Mouse (Mus musculus): ENCODE measurements around the gene Shb. TPM values are rescaled to one million over a fixed set of nuclear protein-coding genes. Genes with fewer than 3 reads are reported as not detected.

Shb gene
- 1.4 TPM for polyA plus RNA-seq (2017; shearing (Covaris generic))

DNA sequence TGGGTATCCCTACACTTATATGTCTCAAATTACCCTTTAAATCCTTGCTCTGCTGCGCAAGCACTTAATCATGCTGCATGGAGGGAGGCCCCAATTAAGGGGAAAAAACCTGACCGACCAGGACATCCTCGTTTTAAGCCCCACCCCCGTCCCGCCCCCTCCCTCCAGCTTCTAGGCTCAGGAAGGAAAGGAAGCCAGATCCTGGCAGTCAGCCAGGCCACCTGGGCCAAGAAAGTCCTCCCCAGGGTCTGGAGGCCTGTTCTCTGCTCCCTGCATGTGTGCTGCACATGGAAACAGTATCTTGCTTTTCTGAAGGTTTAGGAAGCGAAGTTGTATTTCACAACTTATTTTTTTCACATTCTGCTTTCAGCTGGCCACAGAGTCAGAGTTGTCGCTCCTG, at the start of gene Shb:
Gene Shb (minus strand): TSS at position 96 of the 400 bp plus-strand sequence.

DNA sequence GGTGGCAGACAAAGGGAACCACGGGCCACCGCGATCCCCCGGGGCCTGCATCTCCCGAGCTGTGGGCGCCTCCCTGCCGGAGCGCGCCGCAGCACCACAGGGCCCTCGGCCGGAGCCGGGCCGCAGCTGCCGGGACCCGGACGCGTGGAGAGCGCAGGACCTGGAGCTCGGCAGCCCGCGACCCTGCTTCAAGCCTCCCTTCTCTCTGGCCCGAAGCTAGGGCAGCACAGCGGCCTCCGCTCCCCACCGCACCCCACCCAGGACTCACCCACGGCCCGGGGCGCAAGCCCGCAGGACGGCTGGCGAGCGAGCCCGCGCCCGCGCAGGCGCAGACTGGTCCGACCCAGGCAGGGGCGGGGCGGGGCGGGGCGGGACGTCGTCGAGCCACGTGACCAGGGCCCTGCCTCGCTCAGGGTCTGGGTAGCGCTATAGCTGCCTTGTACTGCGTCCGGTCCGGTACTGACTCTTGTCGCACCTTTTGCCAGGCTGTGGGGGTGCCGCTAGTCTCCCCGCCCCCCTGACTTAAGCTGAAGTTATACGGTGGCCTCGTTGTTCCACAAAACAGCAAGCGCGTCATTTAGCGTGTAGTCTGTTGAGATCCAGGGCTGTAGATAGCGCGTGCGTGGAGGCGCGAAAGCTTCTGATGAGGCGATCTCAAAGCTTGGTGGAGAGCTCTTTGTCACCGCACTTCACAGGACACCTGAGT, 123.7 kb downstream of the Shb start, which contains the start of gene Slc25a51:
Gene Slc25a51 (minus strand): TSS at position 340 of the 706 bp plus-strand sequence.

Other genes starting within 250 kb of the Shb start
- 9.5 TPM for gene Trmt10b, start 235.3 kb downstream of the Shb start, polyA plus RNA-seq (2017; shearing (Covaris generic))
- gene Dcaf10, start 190.4 kb downstream of the Shb start, polyA plus RNA-seq (2017; shearing (Covaris generic)) = 20.4 TPM
- gene Exosc3, start 189.7 kb downstream of the Shb start, polyA plus RNA-seq (2017; shearing (Covaris generic)) = 83.3 TPM
- gene Slc25a51, start 123.7 kb downstream of the Shb start, polyA plus RNA-seq (2017; shearing (Covaris generic)) = 36.2 TPM